Mouse (Mus musculus) embryonic facial prominence, embryonic 10.5 days (tissue): ENCODE measurements at regions not wholly inside any gene's neighbourhood (a gene's known extent, or its start where the extent isn't known, plus 50 kb on each side); places are given as distances from the start of the nearest gene placed in this dataset.
A peak's percentile ranks its signal among the peaks of the same experiment; 100 is the strongest.

Experiments used
- DNase-seq: peaks from one replicate; pipeline ENCODE4 v3.0.0-alpha.2; 2017; ENCODE audit warnings: low spot score
- H3K27ac ChIP-seq: fragments of 300-500 bp; sonication (generic); replicated peaks from 2 replicates; pipeline ENCODE4 v1.5.1; 2016; ENCODE audit warnings: mild to moderate bottlenecking
- H3K27me3 ChIP-seq: fragments of 300-500 bp; sonication (generic); replicated peaks from 2 replicates; pipeline ENCODE4 v1.6.1; 2016; ENCODE audit warnings: low read depth, mild to moderate bottlenecking; ENCODE audit not compliant: poor library complexity, severe bottlenecking
- H3K36me3 ChIP-seq: fragments of 300-500 bp; sonication (generic); replicated peaks from 2 replicates; pipeline ENCODE4 v1.6.1; 2016; ENCODE audit warnings: mild to moderate bottlenecking, moderate library complexity
- H3K4me1 ChIP-seq: fragments of 300-500 bp; sonication (generic); 2 replicates; pipeline ENCODE4 v1.6.1; 2016
- H3K4me3 ChIP-seq: fragments of 300-500 bp; sonication (generic); 2 replicates; pipeline ENCODE4 v1.5.1; 2016; ENCODE audit warnings: mild to moderate bottlenecking, moderate library complexity
- H3K9me3 ChIP-seq: fragments of 300-500 bp; sonication (generic); 2 replicates; pipeline ENCODE4 v1.6.1; 2016; ENCODE audit warnings: mild to moderate bottlenecking
- WGBS: fragments of 180-500 bp; shearing (Covaris S2); methylation state at CpG from one replicate; pipeline ENCODE4 v1.1.7; 2016; 5-methylcytosine and 5-hydroxymethylcytosine counted together

DNA sequence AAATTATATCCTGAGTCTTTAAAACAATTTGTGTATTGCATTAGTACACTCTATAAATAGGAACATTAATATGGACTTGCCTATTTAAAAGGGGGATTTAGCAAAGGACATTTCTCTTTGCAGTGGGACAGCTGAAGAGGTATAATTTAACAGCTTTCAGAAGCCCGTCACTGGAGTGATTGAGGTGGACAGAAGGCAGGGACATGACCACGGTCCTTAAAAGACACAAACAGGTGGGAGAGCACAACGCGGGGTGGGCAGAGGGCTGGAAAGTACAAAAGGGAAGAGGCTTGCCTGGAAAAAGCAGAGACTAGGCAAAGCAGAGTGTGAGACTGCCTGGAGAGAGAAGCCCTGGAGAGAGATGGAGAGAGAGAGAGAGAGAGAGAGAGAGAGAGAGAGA, 51.9 kb upstream of the Pkhd1 start:
- Histone ChIP-seq H3K27ac (no peak overlapping the region), H3K27me3 (no peaks in the 10 kb centered on the region), H3K36me3 (no peaks in the 10 kb centered on the region), H3K9me3 (no peaks in the 10 kb centered on the region), H3K4me3 (no peak overlapping the region), H3K4me1 (0 out of 2 replicates have a peak, but pooled peaks cover 5% of the 10 kb centered on the region)
- no peak for DNase-seq
- WGBS = 83% methylated on average over 4 of the region's 4 CpGs

DNA sequence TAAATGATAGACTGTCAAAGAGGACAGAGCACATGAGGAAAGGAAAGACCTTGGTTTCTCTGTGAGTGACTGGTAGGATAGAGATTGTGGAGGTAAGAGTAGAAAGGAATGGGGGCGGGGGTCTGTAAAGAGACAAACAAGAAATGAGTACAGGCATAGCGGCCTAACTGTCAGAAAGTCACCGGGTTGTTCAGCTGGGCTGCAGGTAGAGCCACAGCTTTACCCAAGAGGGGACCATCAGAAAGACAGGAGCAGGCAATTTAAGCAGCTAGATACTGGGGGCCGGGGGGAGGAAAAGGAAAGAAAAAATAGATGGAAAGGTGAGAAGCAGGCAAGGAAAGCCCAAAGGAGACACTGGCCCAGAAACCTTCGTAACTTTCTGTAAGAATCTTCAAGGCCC, 52.6 kb upstream of the Pkhd1 start:
- no peaks in the 10 kb centered on the region for H3K36me3 ChIP-seq
- no peaks in the 10 kb centered on the region for H3K27me3 ChIP-seq
- no peak for DNase-seq
- H3K9me3 ChIP-seq = no peaks in the 10 kb centered on the region
- no peak overlapping the region for H3K4me3 ChIP-seq
- 0 out of 2 replicates have a peak, but pooled peaks cover 5% of the 10 kb centered on the region for H3K4me1 ChIP-seq
- no peak overlapping the region for H3K27ac ChIP-seq
- 78% methylated on average over 5 of the region's 5 CpGs for WGBS

DNA sequence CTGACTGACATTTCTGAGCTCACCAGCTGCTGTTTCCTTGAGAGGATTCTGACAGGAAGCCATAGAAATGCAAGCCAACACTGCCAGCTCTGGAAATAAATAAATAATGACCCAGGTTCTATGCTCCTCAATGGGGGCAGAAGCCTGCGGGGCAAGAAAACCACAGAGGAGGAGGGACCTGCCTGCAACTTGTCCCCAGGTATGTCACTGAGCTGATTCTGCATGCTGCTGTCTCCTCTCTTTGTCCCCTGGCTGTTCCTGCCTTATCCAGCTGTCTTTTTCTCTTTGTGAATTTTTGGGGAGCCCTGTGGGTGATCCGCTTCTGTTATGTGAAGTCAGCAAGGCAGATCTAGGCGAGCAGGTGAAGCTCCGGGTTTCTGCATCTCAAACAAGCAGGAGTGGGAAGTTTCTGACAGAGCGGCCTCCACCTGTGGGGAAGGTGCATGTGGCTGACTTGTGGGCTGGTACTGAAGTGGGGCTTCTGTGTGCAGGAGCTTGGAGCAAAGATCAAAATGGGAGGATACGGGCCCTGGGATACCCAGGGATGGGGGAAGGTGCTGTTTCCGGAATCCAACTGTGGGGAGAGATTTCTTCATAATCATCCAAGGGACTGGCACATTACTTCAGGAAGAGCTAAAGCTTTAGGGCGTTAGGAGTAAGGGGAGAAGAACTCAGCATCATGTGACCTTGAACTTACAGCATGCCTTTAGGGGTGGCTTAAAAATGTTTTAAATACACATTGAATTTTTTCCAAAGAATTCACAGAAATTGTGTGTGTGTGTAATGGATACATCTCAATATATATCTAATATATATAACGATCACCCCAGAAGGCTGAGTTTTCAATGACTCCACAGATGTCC, 53.3 kb upstream of the Pkhd1 start:
- no peak for DNase-seq
- H3K4me1 ChIP-seq = 0 out of 2 replicates have a peak, but pooled peaks cover 5% of the 10 kb centered on the region
- H3K27me3 ChIP-seq = no peaks in the 10 kb centered on the region
- no peak overlapping the region for H3K4me3 ChIP-seq
- 74% methylated on average over 9 of the region's 9 CpGs for WGBS
- no peaks in the 10 kb centered on the region for H3K9me3 ChIP-seq
- no peak overlapping the region for H3K27ac ChIP-seq
- H3K36me3 ChIP-seq = no peaks in the 10 kb centered on the region

DNA sequence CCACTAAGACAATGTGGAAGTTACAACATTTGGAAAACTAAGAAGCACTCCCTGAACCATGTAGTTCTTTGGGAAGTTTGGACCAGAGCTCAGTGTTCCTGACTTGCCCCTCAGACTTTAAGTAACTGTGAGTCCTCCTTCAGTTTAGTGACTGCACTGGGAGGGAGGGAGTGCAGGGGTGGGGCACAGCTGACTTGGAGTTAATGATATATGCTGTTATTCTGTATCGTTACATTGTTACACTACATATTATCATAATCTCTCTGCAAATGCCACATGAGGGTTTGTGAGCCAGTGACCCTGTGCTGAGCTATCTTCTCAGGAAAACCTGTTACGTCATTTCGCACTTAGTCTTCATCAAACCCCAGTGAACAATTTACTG, 53.9 kb upstream of the Pkhd1 start:
- Histone ChIP-seq H3K36me3 (no peaks in the 10 kb centered on the region), H3K9me3 (no peaks in the 10 kb centered on the region), H3K27ac (no peak overlapping the region), H3K4me1 (0 out of 2 replicates have a peak, but pooled peaks cover 5% of the 10 kb centered on the region), H3K27me3 (no peaks in the 10 kb centered on the region), H3K4me3 (no peak overlapping the region)
- WGBS = 93% methylated on average over 3 of the region's 3 CpGs
- DNase-seq = no peak

DNA sequence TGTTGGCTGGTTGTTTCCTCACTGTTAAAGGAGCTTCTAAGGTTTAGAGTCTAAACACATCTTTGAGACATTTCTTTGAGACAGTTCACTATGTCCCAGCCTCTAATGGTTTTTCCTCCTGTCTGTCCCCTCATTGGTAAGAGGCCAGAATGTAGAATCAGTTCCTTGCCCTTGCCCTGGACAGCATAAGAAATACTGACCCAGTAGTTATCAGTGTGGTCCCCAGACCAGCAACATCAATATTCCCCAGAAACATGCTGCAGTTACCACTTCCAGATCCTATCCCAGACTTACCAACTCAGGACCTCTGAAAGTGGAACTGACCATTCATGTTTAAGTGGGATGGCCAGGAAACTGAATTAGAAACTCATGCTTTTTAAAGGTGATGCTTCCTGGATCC, 54.4 kb upstream of the Pkhd1 start:
- no peaks in the 10 kb centered on the region for H3K27me3 ChIP-seq
- H3K9me3 ChIP-seq = no peaks in the 10 kb centered on the region
- H3K4me1 ChIP-seq = 0 out of 2 replicates have a peak, but pooled peaks cover 5% of the 10 kb centered on the region
- DNase-seq = no peak
- H3K27ac ChIP-seq = no peak overlapping the region
- no peak overlapping the region for H3K4me3 ChIP-seq
- H3K36me3 ChIP-seq = no peaks in the 10 kb centered on the region

DNA sequence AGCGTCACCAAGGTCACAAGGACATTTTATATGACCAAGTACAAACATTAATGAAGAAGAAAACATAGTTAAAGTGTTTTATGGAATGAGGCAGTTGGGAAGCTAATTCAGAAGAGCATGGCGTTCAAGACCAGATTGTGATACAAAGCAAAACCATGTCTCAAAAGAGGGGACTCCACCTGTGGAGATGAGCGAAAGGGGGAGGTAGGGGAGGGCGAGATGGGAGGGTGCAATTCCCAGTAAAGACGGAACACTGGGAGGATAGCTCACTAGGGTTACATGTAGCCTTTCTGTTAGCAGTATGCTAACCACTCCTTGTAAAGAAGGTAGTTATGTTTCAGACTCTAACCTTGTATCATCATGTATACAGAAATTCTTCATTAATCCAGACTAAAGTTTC, 55.1 kb upstream of the Pkhd1 start:
- H3K27ac ChIP-seq = no peak overlapping the region
- H3K36me3 ChIP-seq = no peaks in the 10 kb centered on the region
- H3K27me3 ChIP-seq = no peaks in the 10 kb centered on the region
- H3K9me3 ChIP-seq = no peaks in the 10 kb centered on the region
- 0 out of 2 replicates have a peak, but pooled peaks cover 5% of the 10 kb centered on the region for H3K4me1 ChIP-seq
- WGBS = 85% methylated on average over 5 of the region's 5 CpGs
- no peak for DNase-seq
- H3K4me3 ChIP-seq = no peak overlapping the region

DNA sequence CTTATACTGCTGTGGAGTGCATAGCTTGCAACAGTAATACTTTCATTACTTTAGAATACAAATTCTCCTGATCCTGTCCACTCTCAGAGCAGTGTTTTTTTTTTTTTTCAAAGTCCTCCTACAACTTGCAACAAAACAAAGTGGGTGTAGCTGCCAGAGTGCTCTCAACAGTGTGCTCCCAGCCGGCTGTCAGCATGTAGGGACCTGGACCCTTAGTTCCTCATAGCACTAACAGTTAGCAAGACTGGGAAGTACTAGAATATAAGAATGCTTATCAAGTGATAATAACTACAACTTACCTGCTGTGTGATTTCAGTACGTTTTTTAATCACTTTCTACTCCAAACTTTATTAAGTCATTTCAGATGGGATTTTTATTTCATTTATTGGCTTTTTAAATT, 55.5 kb upstream of the Pkhd1 start:
- 62% methylated on average over 2 of the region's 2 CpGs for WGBS

DNA sequence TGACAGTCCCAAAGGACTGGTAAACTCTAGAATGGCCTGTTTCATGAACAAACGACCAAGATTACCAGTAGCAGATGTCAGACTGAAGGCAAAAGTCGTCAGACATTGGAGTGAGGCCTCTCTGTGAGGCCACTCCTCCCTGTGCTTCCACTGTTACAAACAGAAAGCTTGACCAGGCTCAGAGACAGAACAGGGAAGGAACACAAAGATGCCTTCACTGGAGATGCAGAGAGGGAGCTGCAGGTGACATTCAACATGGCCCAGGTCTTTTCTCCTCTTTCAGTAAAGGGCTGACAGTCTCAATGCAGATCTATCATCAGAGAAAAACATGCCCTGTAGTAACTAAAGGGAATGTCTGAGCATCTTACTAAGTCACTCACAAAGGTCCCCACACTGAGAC, 56.1 kb upstream of the Il17a start:
- Histone ChIP-seq H3K4me1 (0 out of 2 replicates have a peak, but pooled peaks cover 5% of the 10 kb centered on the region), H3K27me3 (no peaks in the 10 kb centered on the region), H3K36me3 (no peaks in the 10 kb centered on the region), H3K4me3 (no peak overlapping the region), H3K27ac (no peak overlapping the region), H3K9me3 (no peaks in the 10 kb centered on the region)
- WGBS = 4% methylated on average over 2 of the region's 2 CpGs
- DNase-seq = no peak

More for the DNA sequence above, 55.5 kb upstream of the Pkhd1 start:
- H3K9me3 ChIP-seq = no peaks in the 10 kb centered on the region
- H3K27ac ChIP-seq = no peak overlapping the region
- DNase-seq = no peak
- H3K4me3 ChIP-seq = no peak overlapping the region
- no peaks in the 10 kb centered on the region for H3K36me3 ChIP-seq
- no peaks in the 10 kb centered on the region for H3K27me3 ChIP-seq
- H3K4me1 ChIP-seq = 0 out of 2 replicates have a peak, but pooled peaks cover 5% of the 10 kb centered on the region

DNA sequence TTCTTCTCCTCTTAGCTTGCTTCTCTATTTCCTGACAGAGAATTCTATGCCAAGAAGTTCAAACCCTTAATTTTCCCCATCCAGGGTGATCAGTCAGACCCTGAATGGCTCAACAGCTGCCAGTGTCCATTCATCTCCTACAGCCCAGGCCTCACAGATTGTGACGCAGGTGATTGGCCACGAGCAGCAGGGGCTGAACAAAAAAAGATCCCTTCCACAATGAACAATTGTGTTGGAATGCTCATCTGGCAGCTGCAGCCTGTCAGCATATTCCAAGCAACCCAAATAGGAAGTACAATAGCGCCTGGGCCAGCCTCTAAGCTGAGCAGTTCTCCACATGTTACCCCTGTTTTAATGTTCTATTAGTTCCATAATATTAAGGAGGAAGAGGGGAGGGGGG, 52.7 kb upstream of the Il17a start:
- Histone ChIP-seq H3K27ac (no peak overlapping the region), H3K36me3 (no peaks in the 10 kb centered on the region), H3K27me3 (no peaks in the 10 kb centered on the region), H3K4me3 (no peak overlapping the region), H3K4me1 (0 out of 2 replicates have a peak, but pooled peaks cover 5% of the 10 kb centered on the region), H3K9me3 (no peaks in the 10 kb centered on the region)
- WGBS = 26% methylated on average over 3 of the region's 3 CpGs
- DNase-seq = peak; percentile 23

DNA sequence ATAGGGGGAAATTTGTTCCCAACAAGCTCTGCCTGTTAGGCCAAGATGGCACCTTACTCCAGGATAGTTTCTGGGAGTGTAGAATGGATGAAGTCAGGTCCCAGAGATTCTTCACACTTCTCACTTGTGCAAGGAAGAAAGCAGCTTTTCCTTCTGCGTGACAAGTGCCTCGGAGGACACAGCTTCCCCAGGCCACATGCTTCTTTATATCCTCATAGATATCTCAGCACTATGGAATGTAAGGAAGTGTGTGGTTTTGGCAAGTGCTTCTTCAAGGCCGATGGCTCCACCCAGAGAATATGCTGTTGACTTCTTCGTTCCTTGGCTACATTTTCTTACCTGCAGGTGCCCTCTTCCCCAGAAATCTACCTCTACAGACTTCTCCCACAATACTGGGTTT, 51.9 kb upstream of the Il17a start:
- 92% methylated on average over 4 of the region's 4 CpGs for WGBS
- Histone ChIP-seq H3K27ac (no peak overlapping the region), H3K9me3 (no peaks in the 10 kb centered on the region), H3K4me1 (0 out of 2 replicates have a peak, but pooled peaks cover 5% of the 10 kb centered on the region), H3K4me3 (no peak overlapping the region), H3K27me3 (no peaks in the 10 kb centered on the region), H3K36me3 (no peaks in the 10 kb centered on the region)
- DNase-seq = no peak

DNA sequence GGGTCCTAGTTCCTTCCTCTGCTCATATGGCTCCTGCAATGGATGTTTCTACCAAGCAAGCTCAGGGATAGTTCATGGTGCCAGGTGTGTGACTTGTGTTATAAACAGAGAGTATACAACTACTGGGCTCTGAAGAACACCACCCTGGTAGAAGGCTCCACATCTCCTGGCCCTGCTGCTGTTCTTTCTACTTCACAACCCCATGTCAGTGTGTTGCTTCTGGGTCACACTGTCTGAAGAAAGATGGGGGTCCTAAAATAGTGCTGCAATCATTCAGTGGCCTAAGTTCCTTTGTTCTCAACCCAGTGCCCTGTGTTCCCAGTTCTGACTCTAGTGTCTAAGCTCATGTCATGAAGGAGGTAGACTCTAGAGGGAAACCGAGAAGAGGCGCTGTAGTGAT, 51.4 kb upstream of the Il17a start:
- H3K27me3 ChIP-seq = no peaks in the 10 kb centered on the region
- no peak overlapping the region for H3K27ac ChIP-seq
- no peaks in the 10 kb centered on the region for H3K9me3 ChIP-seq
- H3K4me1 ChIP-seq = 0 out of 2 replicates have a peak, but pooled peaks cover 5% of the 10 kb centered on the region
- 91% methylated on average over 2 of the region's 2 CpGs for WGBS
- no peak overlapping the region for H3K4me3 ChIP-seq
- H3K36me3 ChIP-seq = no peaks in the 10 kb centered on the region
- DNase-seq = no peak

DNA sequence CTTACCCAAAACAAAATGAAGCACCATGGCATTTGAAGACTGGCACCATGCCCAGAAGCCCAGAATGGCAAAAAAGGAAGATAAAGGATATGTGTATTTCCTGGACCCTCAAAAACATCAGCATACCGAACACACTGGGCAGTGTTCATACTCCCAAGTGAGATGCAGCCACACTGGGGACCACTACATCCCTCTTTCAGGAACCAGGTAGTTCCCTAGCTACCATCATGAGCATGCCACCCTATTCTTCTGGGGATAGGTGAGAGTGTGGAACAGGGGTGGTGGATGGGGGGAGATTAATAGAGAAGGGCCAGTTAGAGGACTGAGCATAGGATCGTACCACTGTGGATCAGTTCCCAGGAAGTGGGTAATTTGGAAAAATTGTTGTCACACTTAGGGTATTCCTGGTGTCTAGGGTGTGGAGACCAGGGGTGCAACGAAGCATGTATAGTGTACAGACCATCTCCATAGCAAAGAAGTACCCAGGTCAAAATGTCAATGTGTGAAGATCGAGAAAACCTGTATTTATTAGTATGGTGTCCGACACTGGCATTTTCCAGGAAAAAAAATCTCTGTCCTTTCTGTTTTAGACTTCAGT, 50.9 kb upstream of the Il17a start:
- H3K36me3 ChIP-seq = no peaks in the 10 kb centered on the region
- no peak for DNase-seq
- no peaks in the 10 kb centered on the region for H3K9me3 ChIP-seq
- H3K4me3 ChIP-seq = no peak overlapping the region
- no peak overlapping the region for H3K27ac ChIP-seq
- H3K4me1 ChIP-seq = no peaks in the 10 kb centered on the region
- H3K27me3 ChIP-seq = no peaks in the 10 kb centered on the region
- WGBS = 84% methylated on average over 5 of the region's 5 CpGs

DNA sequence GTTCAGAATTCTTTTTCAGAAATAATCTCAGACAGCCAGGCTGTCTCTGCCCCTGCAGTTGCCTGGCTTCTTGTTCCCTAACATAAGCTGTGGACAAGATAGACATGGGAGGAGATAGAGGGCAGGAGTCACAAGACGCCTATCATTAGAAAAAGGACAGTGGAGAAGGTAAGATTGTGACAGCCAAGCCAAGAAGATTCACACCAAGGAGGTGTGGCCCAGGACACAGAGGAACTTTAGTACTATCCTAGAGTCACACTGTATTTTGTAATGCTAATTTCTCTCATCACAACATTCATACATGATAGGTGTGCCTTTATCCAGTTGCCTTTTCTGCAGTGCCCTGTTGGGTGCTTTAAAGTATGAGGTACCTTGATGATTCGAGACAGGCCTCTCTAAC, 50.2 kb upstream of the Il17a start:
- H3K36me3 ChIP-seq = no peaks in the 10 kb centered on the region
- 82% methylated on average over 2 of the region's 2 CpGs for WGBS
- no peak overlapping the region for H3K4me3 ChIP-seq
- no peaks in the 10 kb centered on the region for H3K9me3 ChIP-seq
- H3K27me3 ChIP-seq = no peaks in the 10 kb centered on the region
- DNase-seq = no peak
- no peaks in the 10 kb centered on the region for H3K4me1 ChIP-seq
- H3K27ac ChIP-seq = no peak overlapping the region
